Mouse (Mus musculus) stomach, embryonic 16.5 days (tissue): Measurements from ENCODE around the gene Rpp14. TPM values are rescaled to one million over a fixed set of nuclear protein-coding genes. Genes with fewer than 3 reads are reported as not detected.

ENCODE experiments used
- ATAC-seq: fragments of 200-750 bp; cut with Nextera tagmentation; 2 replicates; pipeline ENCODE4 v1.8.0; 2017; ENCODE audit warnings: moderate number of reproducible peaks, moderate TSS enrichment; ENCODE audit not compliant: insufficient read depth, low FRiP score
- H3K27ac ChIP-seq: fragments of 300-500 bp; sonication (generic); 2 replicates; pipeline ENCODE4 v1.5.1; 2014; ENCODE audit warnings: low read length
- H3K27me3 ChIP-seq: fragments of 300-500 bp; sonication (generic); 2 replicates; pipeline ENCODE4 v1.6.1; 2014; ENCODE audit warnings: low read length, control low read depth, mixed read lengths; ENCODE audit not compliant: control insufficient read depth, insufficient read depth
- H3K36me3 ChIP-seq: fragments of 300-500 bp; sonication (generic); 2 replicates; pipeline ENCODE4 v1.6.1; 2014; ENCODE audit warnings: low read length; ENCODE audit not compliant: control insufficient read depth, insufficient read depth
- H3K4me1 ChIP-seq: fragments of 300-500 bp; sonication (generic); 2 replicates; pipeline ENCODE4 v1.6.1; 2014; ENCODE audit warnings: low read length, control low read depth, mixed read lengths; ENCODE audit not compliant: control insufficient read depth, insufficient read depth
- H3K4me2 ChIP-seq: fragments of 300-500 bp; sonication (generic); 2 replicates; pipeline ENCODE4 v1.6.1; 2014; ENCODE audit warnings: low read depth, low read length, mixed read lengths
- H3K4me3 ChIP-seq: fragments of 300-500 bp; sonication (generic); replicated peaks from 2 replicates; pipeline ENCODE4 v1.5.1; 2014; ENCODE audit warnings: mild to moderate bottlenecking, low read length
- H3K9ac ChIP-seq: fragments of 300-500 bp; sonication (generic); 2 replicates; pipeline ENCODE4 v1.6.1; 2014; ENCODE audit warnings: low read length
- H3K9me3 ChIP-seq: fragments of 300-500 bp; sonication (generic); replicated peaks from 2 replicates; pipeline ENCODE4 v1.6.1; 2016; ENCODE audit warnings: low read length, control low read depth; ENCODE audit not compliant: control insufficient read depth
- WGBS: fragments of 180-500 bp; shearing (Covaris S2); extraction: QIAGEN DNeasy Blood & Tissue Kit; methylation state at CpG from one replicate; pipeline ENCODE4 v1.1.7; 2014; 5-methylcytosine and 5-hydroxymethylcytosine counted together
- polyA plus RNA-seq: library from polyadenylated mRNA; unstranded; fragments of >200 nt; fragmentation: Nextera tagmentation; extraction: Ambion mirVana; gene quantifications from 2 replicates; pipeline ENCODE4 v1.2.1, GENCODE M21; 2015

The Rpp14 gene
- polyA plus RNA-seq, 1 experiment from 2014 or later: 47.3 TPM

- no peaks in the 10 kb centered on the region for H3K9me3 ChIP-seq
- H3K9ac ChIP-seq: no peak overlapping the region
- no peak for ATAC-seq
- H3K4me2 ChIP-seq: no peak overlapping the region
- H3K36me3 ChIP-seq: peaks cover 10% of the 10 kb centered on the region; the same call in 1 of the 2 replicates
- WGBS: 97% methylated on average over 1 of the region's 1 CpGs
- no peak overlapping the region for H3K4me3 ChIP-seq
- H3K27ac ChIP-seq: no peak overlapping the region
- H3K4me1 ChIP-seq: peaks cover 13% of the 10 kb centered on the region
- no peaks in the 10 kb centered on the region for H3K27me3 ChIP-seq
Observed at GRCm38 (mm10) chr14:8082949-8083348, 2.8 kb downstream of the Rpp14 start.

- Histone ChIP-seq H3K27me3 (no peaks in the 10 kb centered on the region), H3K27ac (no peak overlapping the region), H3K36me3 (peaks cover 18% of the 10 kb centered on the region), H3K4me1 (no peaks in the 10 kb centered on the region), H3K9me3 (no peaks in the 10 kb centered on the region), H3K9ac (no peak overlapping the region), H3K4me2 (no peak overlapping the region), H3K4me3 (no peak overlapping the region)
- WGBS: 92% methylated on average over 2 of the region's 2 CpGs
- no peak for ATAC-seq
Observed at GRCm38 (mm10) chr14:8089016-8089415, 8.8 kb downstream of the Rpp14 start.

GRCm38 (mm10) chr14:8092573-8092972 is 12.4 kb downstream of the Rpp14 start:
- no peak for ATAC-seq
- H3K9me3 ChIP-seq: no peaks in the 10 kb centered on the region
- 90% methylated on average over 2 of the region's 2 CpGs for WGBS

GRCm38 (mm10) chr14:8093427-8093826 is 13.3 kb downstream of the Rpp14 start:
- H3K9me3 ChIP-seq: no peaks in the 10 kb centered on the region
- H3K4me1 ChIP-seq: peaks cover 9% of the 10 kb centered on the region; the same call in 1 of the 2 replicates
- H3K27me3 ChIP-seq: no peaks in the 10 kb centered on the region
- ATAC-seq: no peak
- WGBS: 63% methylated on average over 5 of the region's 5 CpGs
- H3K4me3 ChIP-seq: no peak overlapping the region
- H3K4me2 ChIP-seq: no peak overlapping the region
- no peak overlapping the region for H3K9ac ChIP-seq
- no peak overlapping the region for H3K27ac ChIP-seq
- peaks cover 8% of the 10 kb centered on the region; the same call in 1 of the 2 replicates for H3K36me3 ChIP-seq

More at GRCm38 (mm10) chr14:8092573-8092972, 12.4 kb downstream of the Rpp14 start:
- Histone ChIP-seq H3K36me3 (peaks cover 12% of the 10 kb centered on the region), H3K4me2 (no peak overlapping the region), H3K27me3 (no peaks in the 10 kb centered on the region), H3K4me3 (no peak overlapping the region), H3K4me1 (peaks cover 9% of the 10 kb centered on the region; the same call in 1 of the 2 replicates), H3K27ac (no peak overlapping the region), H3K9ac (no peak overlapping the region)

GRCm38 (mm10) chr14:8094931-8095561 is 14.9 kb downstream of the Rpp14 start:
- H3K36me3 ChIP-seq: peaks cover 2% of the 10 kb centered on the region; the same call in 1 of the 2 replicates
- no peaks in the 10 kb centered on the region for H3K9me3 ChIP-seq
- ATAC-seq: 0 out of 2 replicates have a peak, but pooled peaks have one; percentile 19
- H3K4me2 ChIP-seq: peak overlapping the region; percentile 31
- H3K4me1 ChIP-seq: peaks cover 14% of the 10 kb centered on the region
- no peak overlapping the region for H3K9ac ChIP-seq
- 32% methylated on average over 3 of the region's 3 CpGs for WGBS
- H3K27me3 ChIP-seq: no peaks in the 10 kb centered on the region
- peak overlapping the region; percentile 92 for H3K27ac ChIP-seq
- H3K4me3 ChIP-seq: no peak overlapping the region

- no peaks in the 10 kb centered on the region for H3K9me3 ChIP-seq
- no peaks in the 10 kb centered on the region for H3K27me3 ChIP-seq
- H3K4me2 ChIP-seq: peak overlapping the region; percentile 31
- peak overlapping the region; percentile 92 for H3K27ac ChIP-seq
- H3K9ac ChIP-seq: peak overlapping the region; percentile 9; the same call in 1 of the 2 replicates
- peaks cover 15% of the 10 kb centered on the region for H3K4me1 ChIP-seq
- no peak for ATAC-seq
- 39% methylated on average over 7 of the region's 7 CpGs for WGBS
- no peak overlapping the region for H3K4me3 ChIP-seq
- no peaks in the 10 kb centered on the region for H3K36me3 ChIP-seq
Observed at GRCm38 (mm10) chr14:8095562-8095950, 15.4 kb downstream of the Rpp14 start.

GRCm38 (mm10) chr14:8097978-8098686 is 18.0 kb downstream of the Rpp14 start, which contains the start of gene Pxk:
Gene Pxk (plus strand): TSS chr14:8098211.
- Histone ChIP-seq H3K36me3 (no peaks in the 10 kb centered on the region), H3K4me1 (peaks cover 20% of the 10 kb centered on the region), H3K9ac (peak within 1 kb of the TSS; percentile 88), H3K4me2 (peak within 1 kb of the TSS; percentile 80), H3K27ac (peak within 1 kb of the TSS; percentile 55; the same call in 1 of the 2 replicates), H3K9me3 (no peaks in the 10 kb centered on the region), H3K27me3 (no peaks in the 10 kb centered on the region), H3K4me3 (peak within 1 kb of the TSS; percentile 88)
- under 1% methylated on average over 82 of the region's 89 CpGs for WGBS
- peak; percentile 91 for ATAC-seq

- H3K36me3 ChIP-seq: no peaks in the 10 kb centered on the region
- no peak for ATAC-seq
- peak overlapping the region; percentile 80 for H3K4me2 ChIP-seq
- H3K4me1 ChIP-seq: peaks cover 21% of the 10 kb centered on the region
- WGBS: 2% methylated on average over 5 of the region's 5 CpGs
- peak overlapping the region; percentile 88 for H3K4me3 ChIP-seq
- H3K27me3 ChIP-seq: no peaks in the 10 kb centered on the region
- H3K9ac ChIP-seq: peak overlapping the region; percentile 88
- peak overlapping the region; percentile 55; the same call in 1 of the 2 replicates for H3K27ac ChIP-seq
- no peaks in the 10 kb centered on the region for H3K9me3 ChIP-seq
Observed at GRCm38 (mm10) chr14:8098687-8098995, 18.5 kb downstream of the Rpp14 start.

GRCm38 (mm10) chr14:8099561-8100021 is 19.4 kb downstream of the Rpp14 start:
- WGBS: 45% methylated on average over 10 of the region's 10 CpGs
- Histone ChIP-seq H3K4me1 (peaks cover 21% of the 10 kb centered on the region), H3K4me2 (peak overlapping the region; percentile 80), H3K27ac (no peak overlapping the region), H3K27me3 (no peaks in the 10 kb centered on the region), H3K9me3 (no peaks in the 10 kb centered on the region), H3K9ac (no peak overlapping the region), H3K36me3 (no peaks in the 10 kb centered on the region), H3K4me3 (no peak overlapping the region)
- no peak for ATAC-seq
